Mouse (Mus musculus): Measurements from ENCODE around the gene Dpy19l1. TPM values are rescaled to one million over a fixed set of nuclear protein-coding genes. Genes with fewer than 3 reads are reported as not detected.

Dpy19l1 gene
- total RNA-seq, 2 experiments from 2014 or later, result 35.3 to 41.8 TPM

- DNase-seq (ENCODE audit: extremely low spot score in 1 of 2, low spot score in 1 of 2), result no peak
Measured at GRCm38 (mm10) chr9:24473824-24474223, 29.1 kb downstream of the Dpy19l1 start.

- no peak for DNase-seq (ENCODE audit: extremely low spot score in 1 of 2, low spot score in 1 of 2)
Measured at GRCm38 (mm10) chr9:24472514-24472913, 30.4 kb downstream of the Dpy19l1 start.

GRCm38 (mm10) chr9:24470166-24470565 lies 32.8 kb downstream of the Dpy19l1 start:
- no peak for DNase-seq (ENCODE audit: extremely low spot score in 1 of 2, low spot score in 1 of 2)

- no peak for DNase-seq (ENCODE audit: extremely low spot score in 1 of 2, low spot score in 1 of 2)
Measured at GRCm38 (mm10) chr9:24467186-24467585, 35.8 kb downstream of the Dpy19l1 start.

GRCm38 (mm10) chr9:24466649-24467048 lies 36.3 kb downstream of the Dpy19l1 start:
- DNase-seq (ENCODE audit: extremely low spot score in 1 of 2, low spot score in 1 of 2), result no peak

- no peak for DNase-seq (ENCODE audit: extremely low spot score in 1 of 2, low spot score in 1 of 2)
Measured at GRCm38 (mm10) chr9:24461379-24461961, 41.5 kb downstream of the Dpy19l1 start.

- no peak for DNase-seq (ENCODE audit: extremely low spot score in 1 of 2, low spot score in 1 of 2)
Measured at GRCm38 (mm10) chr9:24453833-24454232, 49.1 kb downstream of the Dpy19l1 start.

GRCm38 (mm10) chr9:24450976-24451375 lies 52.0 kb downstream of the Dpy19l1 start:
- no peak for DNase-seq (ENCODE audit: extremely low spot score in 1 of 2, low spot score in 1 of 2)

GRCm38 (mm10) chr9:24450524-24450923 lies 52.4 kb downstream of the Dpy19l1 start:
- no peak for DNase-seq (ENCODE audit: extremely low spot score in 1 of 2, low spot score in 1 of 2)

GRCm38 (mm10) chr9:24434901-24435300 lies 68.0 kb downstream of the Dpy19l1 start:
- DNase-seq (ENCODE audit: extremely low spot score in 1 of 2, low spot score in 1 of 2), result no peak

- DNase-seq (ENCODE audit: extremely low spot score in 1 of 2, low spot score in 1 of 2), result no peak
Measured at GRCm38 (mm10) chr9:24429721-24430120, 73.2 kb downstream of the Dpy19l1 start.

- DNase-seq (ENCODE audit: extremely low spot score in 1 of 2, low spot score in 1 of 2), result no peak
Measured at GRCm38 (mm10) chr9:24425679-24426078, 77.3 kb downstream of the Dpy19l1 start.

- no peak for DNase-seq (ENCODE audit: extremely low spot score in 1 of 2, low spot score in 1 of 2)
Measured at GRCm38 (mm10) chr9:24423241-24423640, 79.7 kb downstream of the Dpy19l1 start.

- no peak for DNase-seq (ENCODE audit: extremely low spot score in 1 of 2, low spot score in 1 of 2)
Measured at GRCm38 (mm10) chr9:24421888-24422287, 81.1 kb downstream of the Dpy19l1 start.

- DNase-seq (ENCODE audit: extremely low spot score in 1 of 2, low spot score in 1 of 2), result no peak
Measured at GRCm38 (mm10) chr9:24421221-24421620, 81.7 kb downstream of the Dpy19l1 start.

GRCm38 (mm10) chr9:24420144-24420543 lies 82.8 kb downstream of the Dpy19l1 start:
- no peak for DNase-seq (ENCODE audit: extremely low spot score in 1 of 2, low spot score in 1 of 2)

GRCm38 (mm10) chr9:24418281-24418680 lies 84.7 kb downstream of the Dpy19l1 start:
- DNase-seq (ENCODE audit: extremely low spot score in 1 of 2, low spot score in 1 of 2), result no peak

- DNase-seq (ENCODE audit: extremely low spot score in 1 of 2, low spot score in 1 of 2), result no peak
Measured at GRCm38 (mm10) chr9:24411483-24411882, 91.5 kb downstream of the Dpy19l1 start.

- no peak for DNase-seq (ENCODE audit: extremely low spot score in 1 of 2, low spot score in 1 of 2)
Measured at GRCm38 (mm10) chr9:24410439-24410838, 92.5 kb downstream of the Dpy19l1 start.

GRCm38 (mm10) chr9:24407992-24408391 lies 94.9 kb downstream of the Dpy19l1 start:
- no peak for DNase-seq (ENCODE audit: extremely low spot score in 1 of 2, low spot score in 1 of 2)

GRCm38 (mm10) chr9:24394146-24394545 lies 108.8 kb downstream of the Dpy19l1 start:
- no peak for DNase-seq (ENCODE audit: extremely low spot score in 1 of 2, low spot score in 1 of 2)

GRCm38 (mm10) chr9:24390807-24391370 lies 112.1 kb downstream of the Dpy19l1 start:
- no peak for DNase-seq (ENCODE audit: extremely low spot score in 1 of 2, low spot score in 1 of 2)
